9 mouse cellular contexts compared by ENCODE assay signal in the genomic region with DNA sequence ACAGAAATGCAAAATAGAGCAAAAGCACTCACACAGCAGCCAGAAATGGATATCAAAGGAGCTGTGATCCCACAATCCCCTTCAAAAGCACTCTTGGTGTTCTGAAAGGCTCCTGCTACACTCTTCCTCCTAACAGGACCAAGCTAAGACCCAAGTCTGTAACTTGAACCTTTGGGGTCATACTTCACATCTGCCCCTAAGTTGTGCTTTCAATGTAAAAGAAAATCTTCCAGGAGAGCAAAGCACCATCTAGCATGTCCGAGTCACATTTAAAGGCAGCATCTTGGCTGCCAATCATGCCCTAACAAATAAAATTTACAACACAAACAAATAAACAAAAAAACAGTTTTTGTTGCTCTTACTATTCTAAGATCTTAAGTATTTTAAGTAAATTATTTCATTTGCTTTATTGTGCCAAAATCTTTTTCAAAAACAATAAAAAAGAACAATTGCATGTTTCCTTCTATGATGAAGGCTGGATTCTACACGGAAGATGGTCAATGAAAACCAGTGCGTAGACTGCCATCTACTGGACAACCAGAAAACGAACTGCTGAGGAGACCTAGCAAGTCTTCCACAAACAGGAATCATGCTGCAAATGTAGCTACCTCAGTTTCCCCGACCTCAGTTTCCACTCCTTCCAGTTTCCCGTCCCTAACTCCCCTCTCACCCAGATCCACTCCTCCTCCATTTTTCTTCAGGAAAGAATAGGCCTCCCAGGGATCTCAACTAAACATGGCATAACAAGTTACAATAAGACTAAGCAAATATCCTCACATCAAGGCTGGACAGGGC. TPM values are rescaled to one million over a fixed set of nuclear protein-coding genes. Genes with fewer than 3 reads are reported as not detected.
DNase-seq lines count a peak whose midpoint lies in the region; ATAC-seq and TF ChIP-seq lines count a peak whose summit lies in the region.
"Had no signal": no experiment of that assay in that cellular context is flagged by ENCODE, and none has a peak within 500 bp of the region (broad histone marks: within the 10 kb centered on the region; RNA-seq: fewer than 3 reads in every experiment).

No protein-coding gene starts in this region.

- no peaks in the 10 kb centered on the region for H3K4me1 ChIP-seq in hindbrain, embryonic 14.5 days (replicated peaks; ENCODE audit: control insufficient read depth, insufficient read depth, low read length)
- no peaks in the 10 kb centered on the region for H3K4me1 ChIP-seq in limb, embryonic 14.5 days (ENCODE audit: control insufficient read depth, insufficient read depth, low read length)
- H3K4me1 ChIP-seq: limb, embryonic 12.5 days had no signal

- H3K4me2 ChIP-seq in hindbrain, embryonic 14.5 days (replicated peaks) = no peak overlapping the region
- no peak overlapping the region for H3K4me2 ChIP-seq in limb, embryonic 14.5 days (replicated peaks; ENCODE audit: low read depth, low read length, severe bottlenecking)
- H3K4me2 ChIP-seq: limb, embryonic 12.5 days had no signal

- H3K9me3 ChIP-seq in hindbrain, embryonic 14.5 days (ENCODE audit: control insufficient read depth, low read length) = no peaks in the 10 kb centered on the region
- no peaks in the 10 kb centered on the region for H3K9me3 ChIP-seq in limb, embryonic 14.5 days (ENCODE audit: control insufficient read depth, low read length)
- H3K9me3 ChIP-seq: limb, embryonic 12.5 days had no signal

- peak; percentile 45; the same call in 1 of the 2 replicates for ATAC-seq in cerebellum, adult (ENCODE audit: insufficient number of reproducible peaks, low FRiP score, low TSS enrichment)
- ATAC-seq in hindbrain, embryonic 14.5 days (ENCODE audit: low FRiP score) = peak; percentile 40; the same call in 1 of the 2 replicates
- 0 out of 2 replicates have a peak, but pooled peaks have one; percentile 37 for ATAC-seq in limb, embryonic 14.5 days (ENCODE audit: low FRiP score, low read depth)

- no peak overlapping the region for H3K27ac ChIP-seq in hindbrain, embryonic 14.5 days
- no peak overlapping the region for H3K27ac ChIP-seq in limb, embryonic 14.5 days (replicated peaks; ENCODE audit: low read depth, low read length)
- H3K27ac ChIP-seq: limb, embryonic 12.5 days had no signal

- H3K9ac ChIP-seq in hindbrain, embryonic 14.5 days = no peak overlapping the region
- H3K9ac ChIP-seq in limb, embryonic 14.5 days (ENCODE audit: low read depth, low read length, severe bottlenecking) = no peak overlapping the region
- H3K9ac ChIP-seq: limb, embryonic 12.5 days had no signal

- H3K36me3 ChIP-seq in hindbrain, embryonic 14.5 days (replicated peaks; ENCODE audit: control insufficient read depth, insufficient read depth) = no peaks in the 10 kb centered on the region
- no peaks in the 10 kb centered on the region for H3K36me3 ChIP-seq in limb, embryonic 14.5 days (ENCODE audit: control insufficient read depth, insufficient read depth, low read length)
- H3K36me3 ChIP-seq: limb, embryonic 12.5 days had no signal

- WGBS in hindbrain, embryonic 14.5 days = 15% methylated on average over 6 of the region's 6 CpGs
- 16% methylated on average over 6 of the region's 6 CpGs for whole genome bisulfite sequencing in limb, embryonic 14.5 days

- no peak for DNase-seq in cerebellum, adult 11 months
- DNase-seq in urinary bladder, postnatal 25 days (ENCODE audit: low spot score) = peak; percentile 25
- DNase-seq in urinary bladder, adult 2 months (ENCODE audit: low spot score) = no peak
- peak; percentile 35 for DNase-seq in embryo, embryonic 11.5 days (ENCODE audit: low read depth, low spot score)
- peak; percentile 83 for DNase-seq in hindbrain, embryonic 14.5 days (ENCODE audit: low spot score)
- peak; percentile 92 for DNase-seq in limb, embryonic 14.5 days (ENCODE audit: low spot score)
- DNase-seq in retina, embryonic 14.5 days (ENCODE audit: low spot score) = peak; percentile 86

- H3K27me3 ChIP-seq in hindbrain, embryonic 14.5 days (ENCODE audit: control insufficient read depth, insufficient read depth, low read length) = no peaks in the 10 kb centered on the region
- H3K27me3 ChIP-seq in limb, embryonic 14.5 days (ENCODE audit: control insufficient read depth, insufficient read depth, low read length) = no peaks in the 10 kb centered on the region
- H3K27me3 ChIP-seq: limb, embryonic 12.5 days had no signal

- TF ChIP-seq POLR2A in limb, embryonic 14.5 days (IDR thresholded peaks at IDR 0.05; ENCODE audit: borderline replicate concordance, extremely low read depth, insufficient read depth, insufficient read length) = no peak

- no peak overlapping the region for H3K4me3 ChIP-seq in hindbrain, embryonic 14.5 days (replicated peaks; ENCODE audit: low read length)
- H3K4me3 ChIP-seq in limb, embryonic 14.5 days (replicated peaks; ENCODE audit: low read length) = no peak overlapping the region
- H3K4me3 ChIP-seq: limb, embryonic 12.5 days had no signal

RNA-seq across cellular contexts. Expression of gene Cav1, which starts 53.0 kb away (rescaled TPM):
- polyA plus RNA-seq in urinary bladder, adult 2 months (2012; rRNA removed) = 673 and 863 TPM in 2 replicates
- polyA plus RNA-seq in hindbrain, embryonic 14.5 days (2014; fragmentation: Nextera tagmentation; extraction: Ambion mirVana) = 27.5 and 33.0 TPM in 2 replicates
- polyA plus RNA-seq in limb, embryonic 14.5 days (2012; rRNA removed) = 94.5 and 97.7 TPM in 2 replicates
- polyA plus RNA-seq in limb, embryonic 14.5 days (2014; fragmentation: Nextera tagmentation; extraction: Ambion mirVana) = 145 and 172 TPM in 2 replicates

Comparison
In these comparisons a context has a peak if more than half of its experiments do, and no peak if none do; other contexts are left out.
1. DNase-seq: peak in urinary bladder, postnatal 25 days (single experiment), embryo, embryonic 11.5 days (single experiment), hindbrain, embryonic 14.5 days (single experiment), limb, embryonic 14.5 days (single experiment) and retina, embryonic 14.5 days (single experiment); none in cerebellum, adult 11 months (single experiment) and urinary bladder, adult 2 months (single experiment).
2. Peak in every context shown above with its lines, with median percentiles within 50 percentile points of each other: ATAC-seq.